Mouse (Mus musculus) thymus, postnatal 0 days (tissue): ENCODE data around the gene Gpat2. TPM values are rescaled to one million over a fixed set of nuclear protein-coding genes. Genes with fewer than 3 reads are reported as not detected.

Source experiments
- polyA plus RNA-seq: library from polyadenylated mRNA; unstranded; fragments of >200 nt; fragmentation: Nextera tagmentation; extraction: Ambion mirVana; gene quantifications from 2 replicates; pipeline ENCODE4 v1.2.1, GENCODE M21; 2015

The Gpat2 gene
- polyA plus RNA-seq, 1 experiment from 2014 or later, result 1.1 TPM

Other genes starting within 250 kb of the Gpat2 start
- gene 1810024B03Rik, start 216.9 kb upstream of the Gpat2 start, polyA plus RNA-seq, result 2.4 and 2.8 TPM in 2 replicates
- gene Snrnp200, start 216.8 kb upstream of the Gpat2 start, polyA plus RNA-seq, result 37.7 and 43.2 TPM in 2 replicates
- 86.2 and 91.2 TPM in 2 replicates for gene Ciao1, start 177.4 kb upstream of the Gpat2 start, polyA plus RNA-seq
- 30.7 and 34.2 TPM in 2 replicates for gene Tmem127, start 177.3 kb upstream of the Gpat2 start, polyA plus RNA-seq
- 56.7 and 61.8 TPM in 2 replicates for gene Stard7, start 155.0 kb upstream of the Gpat2 start, polyA plus RNA-seq
- 145 and 188 TPM in 2 replicates for gene Dusp2, start 89.0 kb upstream of the Gpat2 start, polyA plus RNA-seq
- gene Astl, start 86.6 kb upstream of the Gpat2 start, polyA plus RNA-seq, result 0.14 and 0.39 TPM in 2 replicates
- gene Adra2b, start 62.0 kb upstream of the Gpat2 start, polyA plus RNA-seq, result 0.47 and 0.50 TPM in 2 replicates
- gene Fahd2a, start 19.4 kb downstream of the Gpat2 start, polyA plus RNA-seq, result 31.1 and 36.8 TPM in 2 replicates
- 2.2 and 2.8 TPM in 2 replicates for gene Kcnip3, start 96.9 kb downstream of the Gpat2 start, polyA plus RNA-seq
- gene Prom2, start 116.3 kb downstream of the Gpat2 start, polyA plus RNA-seq, result 0.36 and 0.81 TPM in 2 replicates
- 1.7 and 2.3 TPM in 2 replicates for gene Zfp661, start 161.9 kb downstream of the Gpat2 start, polyA plus RNA-seq
- 152 and 158 TPM in 2 replicates for gene Mrps5, start 162.0 kb downstream of the Gpat2 start, polyA plus RNA-seq
- gene Mal, start 231.5 kb downstream of the Gpat2 start, polyA plus RNA-seq, result 1.1 and 4.6 TPM in 2 replicates